Mouse (Mus musculus) embryonic facial prominence, embryonic 13.5 days (tissue): ENCODE results near the gene Smco3. TPM values are rescaled to one million over a fixed set of nuclear protein-coding genes. Genes with fewer than 3 reads are reported as not detected.
"Not testable (repeated sequence)": the region's sequence is repeated elsewhere in the genome, so short reads cannot be mapped to it uniquely, and the experiment has no call there.

ENCODE experiments used
- ATAC-seq: fragments of 200-750 bp; cut with Nextera tagmentation; 2 replicates; pipeline ENCODE4 v1.8.0; 2017; ENCODE audit warnings: low read depth; ENCODE audit not compliant: insufficient number of reproducible peaks, insufficient read depth, low FRiP score, low TSS enrichment
- H3K27ac ChIP-seq: fragments of 300-500 bp; sonication (generic); 2 replicates; pipeline ENCODE4 v1.5.1; 2015; ENCODE audit warnings: moderate library complexity, mild to moderate bottlenecking, inconsistent platforms
- H3K27me3 ChIP-seq: fragments of 300-500 bp; sonication (generic); 2 replicates; pipeline ENCODE4 v1.6.1; 2015; ENCODE audit warnings: mild to moderate bottlenecking, inconsistent platforms
- H3K36me3 ChIP-seq: fragments of 300-500 bp; sonication (generic); 2 replicates; pipeline ENCODE4 v1.6.1; 2015; ENCODE audit warnings: mild to moderate bottlenecking, inconsistent platforms
- H3K4me1 ChIP-seq: fragments of 300-500 bp; sonication (generic); 2 replicates; pipeline ENCODE4 v1.6.1; 2015; ENCODE audit warnings: inconsistent platforms
- H3K4me2 ChIP-seq: fragments of 300-500 bp; sonication (generic); 2 replicates; pipeline ENCODE4 v1.6.1; 2015; ENCODE audit warnings: moderate library complexity, mild to moderate bottlenecking, inconsistent platforms
- H3K4me3 ChIP-seq: fragments of 300-500 bp; sonication (generic); 2 replicates; pipeline ENCODE4 v1.5.1; 2015; ENCODE audit warnings: mild to moderate bottlenecking, inconsistent platforms
- H3K9ac ChIP-seq: fragments of 300-500 bp; sonication (generic); 2 replicates; pipeline ENCODE4 v1.6.1; 2015; ENCODE audit warnings: mild to moderate bottlenecking, inconsistent platforms
- H3K9me3 ChIP-seq: fragments of 300-500 bp; sonication (generic); 2 replicates; pipeline ENCODE4 v1.6.1; 2016; ENCODE audit warnings: inconsistent platforms
- WGBS: fragments of 180-500 bp; shearing (Covaris S2); methylation state at CpG from one replicate; pipeline ENCODE4 v1.1.7; 2015; ENCODE audit warnings: mixed read lengths; 5-methylcytosine and 5-hydroxymethylcytosine counted together
- polyA plus RNA-seq: library from polyadenylated mRNA; unstranded; fragments of >200 nt; fragmentation: Nextera tagmentation; extraction: Ambion mirVana; gene quantifications from 2 replicates; pipeline ENCODE4 v1.2.1, GENCODE M21; 2015

Smco3 gene
- polyA plus RNA-seq, 1 experiment from 2014 or later, result 0.98 TPM

DNA sequence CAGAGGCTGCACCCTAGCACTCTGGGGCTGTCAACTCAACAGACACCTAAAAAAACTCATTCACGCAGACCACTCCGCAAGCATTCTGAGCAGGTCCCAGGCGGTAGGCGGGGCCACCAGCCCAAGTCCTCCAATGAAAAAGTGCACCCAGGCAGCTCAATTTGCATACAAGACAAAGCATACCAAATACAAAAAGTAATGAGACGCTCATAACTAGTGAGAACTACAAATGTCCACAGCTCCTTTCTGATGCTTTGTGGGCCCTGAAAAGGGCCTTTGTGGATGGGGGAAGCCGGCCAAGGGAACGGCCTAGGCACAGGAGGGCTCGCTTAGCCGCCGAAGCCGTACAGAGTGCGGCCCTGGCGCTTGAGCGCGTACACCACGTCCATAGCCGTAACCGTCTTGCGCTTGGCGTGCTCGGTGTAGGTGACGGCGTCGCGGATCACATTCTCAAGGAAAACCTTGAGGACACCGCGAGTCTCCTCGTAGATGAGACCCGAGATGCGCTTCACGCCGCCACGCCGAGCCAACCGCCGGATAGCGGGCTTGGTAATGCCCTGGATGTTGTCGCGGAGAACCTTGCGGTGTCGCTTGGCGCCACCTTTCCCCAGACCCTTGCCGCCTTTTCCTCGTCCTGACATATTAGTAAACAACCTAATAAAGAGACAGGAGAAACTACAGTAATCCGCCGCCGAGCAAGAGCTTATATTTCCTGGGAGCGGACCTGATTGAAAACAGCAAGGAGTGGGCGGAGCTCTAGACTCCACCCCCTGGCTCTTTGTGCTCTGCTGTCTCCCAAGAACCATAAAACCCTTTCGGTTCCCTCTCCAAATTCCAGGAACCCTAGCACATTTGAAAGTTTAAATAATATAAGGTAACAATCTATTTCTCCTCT, 31.3 kb downstream of the Smco3 start, which contains the start of gene Hist4h4:
Gene Hist4h4, minus strand, starts transcription at position 677 of the 895 bp plus-strand sequence.
- no peaks in the 10 kb centered on the region for H3K9me3 ChIP-seq
- H3K4me3 ChIP-seq, result peak within 1 kb of the TSS; percentile 75
- peak within 1 kb of the TSS; percentile 100 for H3K27ac ChIP-seq
- H3K27me3 ChIP-seq, result no peaks in the 10 kb centered on the region
- H3K4me1 ChIP-seq, result peaks cover 19% of the 10 kb centered on the region
- peak within 1 kb of the TSS; percentile 77 for H3K4me2 ChIP-seq
- ATAC-seq, result peak; percentile 50
- H3K36me3 ChIP-seq, result no peaks in the 10 kb centered on the region
- WGBS, result under 1% methylated on average over 50 of the region's 50 CpGs
- H3K9ac ChIP-seq, result peak within 1 kb of the TSS; percentile 99

DNA sequence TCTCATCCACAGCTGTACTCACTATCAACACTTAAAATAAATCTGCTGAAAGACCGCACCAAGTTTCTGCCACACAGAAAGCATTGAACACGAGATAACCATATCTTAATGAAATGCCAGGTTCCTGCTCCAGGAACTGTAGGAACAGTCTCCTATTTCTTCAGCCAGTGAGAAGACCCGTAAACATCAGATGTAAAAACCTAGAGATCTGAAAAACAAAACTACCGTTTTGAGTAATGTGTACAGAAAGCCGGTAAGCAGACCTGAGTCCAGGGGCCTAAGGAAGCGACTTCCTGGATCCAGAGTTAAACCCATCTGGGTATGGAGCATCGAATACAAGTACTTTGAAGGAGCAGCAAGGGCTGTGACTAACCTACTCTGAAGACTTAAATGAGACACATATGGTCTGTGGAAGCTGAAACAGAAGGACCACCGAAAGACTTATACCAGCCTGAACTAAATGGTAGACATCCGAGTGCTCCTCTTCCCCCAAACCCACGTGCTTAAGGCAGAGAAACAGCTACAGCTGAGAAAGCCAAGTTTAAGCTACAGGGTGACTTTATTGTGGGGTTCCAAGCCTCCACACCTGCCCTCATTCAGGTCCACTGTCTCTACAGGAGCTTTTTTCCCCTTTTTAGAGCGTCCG, 32.0 kb downstream of the Smco3 start:
- H3K9me3 ChIP-seq, result no peaks in the 10 kb centered on the region
- peak overlapping the region; percentile 100 for H3K27ac ChIP-seq
- peak; percentile 13 for ATAC-seq
- H3K9ac ChIP-seq, result peak overlapping the region; percentile 99
- H3K27me3 ChIP-seq, result no peaks in the 10 kb centered on the region
- no peaks in the 10 kb centered on the region for H3K36me3 ChIP-seq
- peak overlapping the region; percentile 75 for H3K4me3 ChIP-seq
- peaks cover 14% of the 10 kb centered on the region for H3K4me1 ChIP-seq
- H3K4me2 ChIP-seq, result peak overlapping the region; percentile 77
- WGBS, result 10% methylated on average over 12 of the region's 12 CpGs

DNA sequence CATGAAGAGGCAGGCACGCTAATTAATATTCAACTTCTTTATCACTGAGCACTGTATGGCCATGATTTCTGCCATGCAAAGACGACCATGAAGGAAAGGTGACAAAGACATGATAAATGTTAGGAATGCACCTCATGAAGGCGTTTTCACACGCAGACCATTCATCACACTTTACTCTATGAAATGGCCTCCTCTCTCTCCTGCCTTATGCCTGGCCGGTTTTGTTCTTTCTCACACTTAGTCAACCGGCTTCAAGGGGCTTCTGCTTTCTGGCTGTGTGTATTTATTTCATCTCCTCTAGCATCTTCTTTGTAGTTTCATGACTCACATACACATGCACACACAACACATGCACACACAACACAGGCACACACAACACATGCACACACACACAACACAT, 34.0 kb downstream of the Smco3 start:
- WGBS, result 90% methylated on average over 6 of the region's 6 CpGs
- no peak overlapping the region for H3K9ac ChIP-seq
- no peak overlapping the region for H3K4me3 ChIP-seq
- no peak overlapping the region for H3K27ac ChIP-seq
- peaks cover 8% of the 10 kb centered on the region for H3K4me1 ChIP-seq
- ATAC-seq, result no peak
- H3K9me3 ChIP-seq, result no peaks in the 10 kb centered on the region
- H3K36me3 ChIP-seq, result no peaks in the 10 kb centered on the region
- H3K4me2 ChIP-seq, result no peak overlapping the region
- H3K27me3 ChIP-seq, result no peaks in the 10 kb centered on the region

GRCm38 (mm10) chr6:136800710-136801109, 34.5 kb downstream of the Smco3 start:
- no peak overlapping the region for H3K27ac ChIP-seq
- H3K4me3 ChIP-seq, result no peak overlapping the region
- no peaks in the 10 kb centered on the region for H3K36me3 ChIP-seq
- H3K9ac ChIP-seq, result no peak overlapping the region
- H3K9me3 ChIP-seq, result no peaks in the 10 kb centered on the region
- peaks cover 8% of the 10 kb centered on the region for H3K4me1 ChIP-seq
- no peak for ATAC-seq
- no peaks in the 10 kb centered on the region for H3K27me3 ChIP-seq
- no peak overlapping the region for H3K4me2 ChIP-seq
- WGBS, result 89% methylated on average over 8 of the region's 8 CpGs

DNA sequence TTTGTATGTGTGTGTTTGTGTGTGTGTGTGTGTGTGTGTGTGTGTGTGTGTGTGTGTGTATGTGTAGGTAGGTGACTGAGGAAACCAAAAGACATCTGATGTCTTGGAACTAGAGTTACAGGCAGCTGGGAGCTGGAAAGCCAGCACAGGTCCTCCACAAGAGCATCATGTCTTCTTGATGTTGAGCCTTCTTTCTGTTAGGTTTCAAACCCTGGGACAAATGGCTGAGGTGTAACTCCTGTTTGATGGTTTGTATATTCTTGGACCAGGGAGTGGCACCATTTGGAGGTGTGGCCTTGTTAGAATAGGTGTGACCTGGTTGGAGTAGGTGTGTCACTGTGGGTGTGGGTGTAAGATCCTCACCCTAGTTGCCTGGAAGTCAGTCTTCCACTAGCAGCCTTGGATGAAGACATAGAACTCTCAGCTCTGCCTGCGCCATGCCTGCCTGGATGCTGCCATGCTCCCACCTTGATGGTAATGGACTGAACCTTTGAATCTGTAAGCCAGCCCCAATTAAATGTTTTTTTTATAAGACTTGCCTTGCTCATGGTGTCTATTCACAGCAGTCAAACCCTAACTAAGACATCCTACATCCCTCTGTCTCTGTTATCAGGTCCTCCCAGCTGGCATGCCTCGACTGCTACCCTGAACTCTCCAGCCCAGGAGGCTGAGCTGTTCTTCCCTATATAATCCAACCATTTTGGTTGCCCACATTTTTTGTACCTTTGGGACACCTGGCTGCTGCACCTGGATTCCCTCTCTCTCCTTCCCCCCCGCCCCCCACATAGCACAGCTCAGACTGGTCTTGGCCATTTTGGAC, 37.2 kb downstream of the Smco3 start:
- not testable (repeated sequence) for H3K4me2 ChIP-seq, H3K36me3 ChIP-seq, ATAC-seq, H3K27ac ChIP-seq, H3K9ac ChIP-seq, H3K27me3 ChIP-seq, H3K4me3 ChIP-seq, H3K9me3 ChIP-seq
- peaks cover 12% of the 10 kb centered on the region for H3K4me1 ChIP-seq
- WGBS, result 87% methylated on average over 3 of the region's 3 CpGs

DNA sequence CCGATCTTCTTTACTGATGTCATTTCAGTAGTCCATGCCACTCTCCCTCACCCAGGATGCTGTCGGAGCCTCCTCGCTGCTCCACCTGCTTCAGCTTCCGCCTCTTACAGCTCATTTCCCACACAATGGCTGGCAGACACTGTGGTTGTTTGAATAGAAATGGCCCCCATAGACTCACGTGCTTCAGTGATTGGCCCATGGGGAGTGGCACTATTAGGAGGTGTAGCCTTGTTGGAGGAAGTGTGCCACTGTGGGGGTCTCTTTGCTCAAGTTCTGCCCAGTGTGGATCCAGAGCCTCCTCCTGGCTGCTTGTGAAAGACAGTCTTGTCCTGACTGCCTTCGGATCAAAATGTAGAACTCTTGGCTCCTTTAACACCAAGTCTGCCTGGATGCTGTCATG, 39.4 kb downstream of the Smco3 start:
- no peak overlapping the region for H3K4me2 ChIP-seq
- no peaks in the 10 kb centered on the region for H3K36me3 ChIP-seq
- ATAC-seq, result no peak
- H3K9me3 ChIP-seq, result no peaks in the 10 kb centered on the region
- no peak overlapping the region for H3K27ac ChIP-seq
- no peak overlapping the region for H3K9ac ChIP-seq
- H3K27me3 ChIP-seq, result peaks cover 8% of the 10 kb centered on the region
- no peak overlapping the region for H3K4me3 ChIP-seq
- 63% methylated on average over 6 of the region's 6 CpGs for WGBS
- H3K4me1 ChIP-seq, result peaks cover 11% of the 10 kb centered on the region

DNA sequence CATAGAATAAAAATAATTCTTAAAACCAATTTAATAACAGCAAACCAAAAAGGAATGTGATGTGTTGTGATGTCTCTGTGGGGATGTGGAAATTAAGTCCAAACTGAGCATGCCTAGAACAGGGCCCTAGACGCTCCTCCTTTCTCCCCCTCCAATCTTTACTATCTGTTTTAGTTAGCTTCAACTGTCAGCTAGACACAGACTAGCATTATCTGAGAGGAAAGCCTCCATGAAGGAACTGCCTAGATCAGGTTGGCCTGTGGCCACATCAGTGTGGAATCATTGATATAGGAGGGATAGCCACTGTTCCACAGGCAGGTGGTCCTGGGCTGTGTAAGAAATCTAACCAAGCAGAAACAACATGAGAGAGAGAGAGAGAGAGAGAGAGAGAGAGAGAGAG, 40.1 kb downstream of the Smco3 start:
- Histone ChIP-seq H3K4me3 (no peak overlapping the region), H3K4me1 (peaks cover 11% of the 10 kb centered on the region), H3K4me2 (no peak overlapping the region), H3K27me3 (peaks cover 8% of the 10 kb centered on the region), H3K36me3 (no peaks in the 10 kb centered on the region), H3K27ac (no peak overlapping the region), H3K9ac (no peak overlapping the region), H3K9me3 (no peaks in the 10 kb centered on the region)
- WGBS, result 44% methylated on average over 1 of the region's 1 CpGs
- ATAC-seq, result no peak

DNA sequence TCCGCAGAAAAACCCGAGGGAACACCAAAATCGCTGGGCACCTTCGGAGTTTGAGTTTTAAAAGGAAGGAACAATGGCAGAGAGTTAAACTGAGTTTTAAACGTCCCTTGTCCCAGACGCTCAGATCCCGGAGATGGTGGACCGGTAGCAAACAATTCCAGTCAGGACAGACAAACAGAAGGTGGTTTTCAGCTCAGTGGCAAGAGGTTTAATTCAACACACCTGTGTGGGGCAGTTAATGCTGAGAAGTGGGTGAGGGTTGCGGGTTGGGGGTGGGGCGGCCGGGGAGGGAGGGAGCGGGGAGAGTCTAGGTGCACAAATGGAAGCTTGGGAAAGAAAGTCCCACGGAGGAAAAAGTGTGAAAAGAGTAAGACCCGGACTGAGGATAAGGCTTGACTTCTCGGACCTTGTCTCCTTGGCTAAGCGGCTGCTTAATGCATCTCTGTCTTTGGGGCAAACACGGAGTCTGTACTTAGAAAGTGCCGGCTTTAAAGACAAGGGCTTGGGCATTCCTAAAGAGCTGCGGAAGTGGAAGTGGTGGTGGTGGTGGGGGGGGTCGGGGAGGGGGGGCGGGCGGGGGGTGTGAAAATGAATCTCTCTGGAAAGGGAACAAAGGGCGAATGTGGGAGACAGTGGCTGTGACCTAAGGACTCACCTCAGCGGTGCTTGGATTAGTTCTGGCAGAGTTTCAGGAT, 41.3 kb downstream of the Smco3 start:
- ATAC-seq, result peak; percentile 22; the same call in 1 of the 2 replicates
- Histone ChIP-seq H3K27ac (no peak overlapping the region), H3K4me1 (peaks cover 11% of the 10 kb centered on the region)

GRCm38 (mm10) chr6:136792884-136793758, 42.1 kb downstream of the Smco3 start:
- ATAC-seq, result no peak
- Histone ChIP-seq H3K36me3 (no peaks in the 10 kb centered on the region), H3K27me3 (peaks cover 8% of the 10 kb centered on the region), H3K27ac (no peak overlapping the region), H3K4me2 (peak overlapping the region; percentile 77), H3K4me3 (peak overlapping the region; percentile 41), H3K9me3 (no peaks in the 10 kb centered on the region), H3K9ac (0 out of 2 replicates have a peak overlapping the region, but pooled peaks have one; percentile 54), H3K4me1 (peaks cover 11% of the 10 kb centered on the region)
- WGBS, result 22% methylated on average over 16 of the region's 16 CpGs

More for the DNA sequence above, 41.3 kb downstream of the Smco3 start:
- H3K27me3 ChIP-seq, result peaks cover 8% of the 10 kb centered on the region
- peak overlapping the region; percentile 41 for H3K4me3 ChIP-seq
- no peaks in the 10 kb centered on the region for H3K36me3 ChIP-seq
- H3K9me3 ChIP-seq, result no peaks in the 10 kb centered on the region
- WGBS, result under 1% methylated on average over 24 of the region's 24 CpGs
- peak overlapping the region; percentile 77 for H3K4me2 ChIP-seq
- 0 out of 2 replicates have a peak overlapping the region, but pooled peaks have one; percentile 54 for H3K9ac ChIP-seq

GRCm38 (mm10) chr6:136789391-136789971, 45.8 kb downstream of the Smco3 start:
- Histone ChIP-seq H3K4me3 (no peak overlapping the region), H3K4me2 (no peak overlapping the region), H3K9ac (no peak overlapping the region), H3K4me1 (peaks cover 11% of the 10 kb centered on the region), H3K27ac (no peak overlapping the region), H3K9me3 (no peaks in the 10 kb centered on the region), H3K36me3 (no peaks in the 10 kb centered on the region), H3K27me3 (peaks cover 8% of the 10 kb centered on the region)
- no peak for ATAC-seq
- 58% methylated on average over 5 of the region's 5 CpGs for whole genome bisulfite sequencing
